Mouse (Mus musculus) C2C12 (cell line): ENCODE measurements around the gene Gmppb.

Experiments
- CEBPB ChIP-seq: IDR thresholded peaks from one replicate; pipeline ENCODE4 v1.6.1; 2011; ENCODE audit warnings: low read depth, mild to moderate bottlenecking, control low read depth, moderate library complexity
- CTCF ChIP-seq: IDR thresholded peaks from one replicate; pipeline ENCODE4 v1.5.1; 2011; ENCODE audit not compliant: control insufficient read depth, insufficient read depth, insufficient read length
- FOSL1 ChIP-seq: IDR thresholded peaks from one replicate; pipeline ENCODE4 v1.8.0; 2011; ENCODE audit warnings: mild to moderate bottlenecking, low read length; ENCODE audit not compliant: poor library complexity, insufficient read depth, severe bottlenecking

- TF ChIP-seq CTCF: no peak
- no peak for TF ChIP-seq CEBPB
- TF ChIP-seq FOSL1: no peak
Measured at GRCm38 (mm10) chr9:108071801-108072200, 22.8 kb downstream of the Gmppb start.
